Mouse (Mus musculus) limb, embryonic 14.5 days (tissue): ENCODE data around the gene Lztfl1. TPM values are rescaled to one million over a fixed set of nuclear protein-coding genes. Genes with fewer than 3 reads are reported as not detected.
A peak's percentile ranks its signal among the peaks of the same experiment; 100 is the strongest.
"Not testable (repeated sequence)": the region's sequence is repeated elsewhere in the genome, so short reads cannot be mapped to it uniquely, and the experiment has no call there.

ENCODE experiments used
- ATAC-seq: fragments of 200-750 bp; cut with Nextera tagmentation; 2 replicates; pipeline ENCODE4 v1.8.0; 2017; ENCODE audit warnings: low read depth, moderate number of reproducible peaks, moderate TSS enrichment; ENCODE audit not compliant: low FRiP score
- DNase-seq: peaks from one replicate; pipeline ENCODE4 v3.0.0-alpha.2; 2015; ENCODE audit warnings: low spot score
- H3K27ac ChIP-seq: fragments of 300-500 bp; sonication (generic); replicated peaks from 2 replicates; pipeline ENCODE4 v1.5.1; 2014; ENCODE audit warnings: low read depth, mild to moderate bottlenecking, low read length, moderate library complexity, mixed read lengths
- H3K27me3 ChIP-seq: fragments of 300-500 bp; sonication (generic); 2 replicates; pipeline ENCODE4 v1.6.1; 2014; ENCODE audit warnings: low read length, mixed read lengths; ENCODE audit not compliant: control insufficient read depth, insufficient read depth
- H3K36me3 ChIP-seq: fragments of 300-500 bp; sonication (generic); 2 replicates; pipeline ENCODE4 v1.6.1; 2014; ENCODE audit warnings: mild to moderate bottlenecking, low read length, moderate library complexity, mixed read lengths; ENCODE audit not compliant: control insufficient read depth, insufficient read depth
- H3K4me1 ChIP-seq: fragments of 300-500 bp; sonication (generic); 2 replicates; pipeline ENCODE4 v1.6.1; 2014; ENCODE audit warnings: antibody characterized with exemption, low read length, mixed read lengths; ENCODE audit not compliant: control insufficient read depth, insufficient read depth
- H3K4me2 ChIP-seq: fragments of 300-500 bp; sonication (generic); replicated peaks from 2 replicates; pipeline ENCODE4 v1.6.1; 2014; ENCODE audit warnings: low read depth, mild to moderate bottlenecking, low read length, moderate library complexity; ENCODE audit not compliant: severe bottlenecking
- H3K4me3 ChIP-seq: fragments of 300-500 bp; sonication (generic); replicated peaks from 2 replicates; pipeline ENCODE4 v1.5.1; 2014; ENCODE audit warnings: low read length
- H3K9ac ChIP-seq: fragments of 300-500 bp; sonication (generic); 2 replicates; pipeline ENCODE4 v1.6.1; 2014; ENCODE audit warnings: mild to moderate bottlenecking, low read depth, low read length, moderate library complexity; ENCODE audit not compliant: severe bottlenecking
- H3K9me3 ChIP-seq: fragments of 300-500 bp; sonication (generic); 2 replicates; pipeline ENCODE4 v1.6.1; 2016; ENCODE audit warnings: low read length; ENCODE audit not compliant: control insufficient read depth
- POLR2A ChIP-seq: fragments of 200-500 bp; IDR thresholded peaks from 2 replicates; pipeline ENCODE4 v1.8.0; 2012; ENCODE audit warnings: inconsistent platforms, mild to moderate bottlenecking, moderate library complexity, borderline replicate concordance; ENCODE audit not compliant: insufficient read depth, insufficient read length; ENCODE audit errors: extremely low read depth
- WGBS: fragments of 180-500 bp; shearing (Covaris S2); extraction: QIAGEN DNeasy Blood & Tissue Kit; methylation state at CpG from one replicate; pipeline ENCODE4 v1.1.7; 2014; 5-methylcytosine and 5-hydroxymethylcytosine counted together
- polyA plus RNA-seq, 2 experiments: library from polyadenylated mRNA; depleted of rRNA in 1 of 2; stranded (reverse) in 1 of 2; unstranded in 1 of 2; fragments of >200 nt; fragmentation: Nextera tagmentation in 1 of 2; extraction: Ambion mirVana in 1 of 2; gene quantifications; 2 replicates each; pipeline versions ENCODE4 v1.2.1 to v1.2.3; 2012 to 2014

Gene Lztfl1
- polyA plus RNA-seq, 2 experiments, result 33.6 to 74.3 TPM

- DNase-seq, result no peak
- WGBS, result 39% methylated on average over 3 of the region's 3 CpGs
These were observed 33.8 kb downstream of the Lztfl1 start for GRCm38 (mm10) chr9:123683704-123684103.

GRCm38 (mm10) chr9:123679198-123679597 lies 38.3 kb downstream of the Lztfl1 start:
- Histone ChIP-seq H3K4me2 (no peak overlapping the region), H3K36me3 (no peaks in the 10 kb centered on the region), H3K27me3 (peaks cover 54% of the 10 kb centered on the region), H3K9me3 (no peaks in the 10 kb centered on the region), H3K4me3 (peak overlapping the region; percentile 38; the same call in 1 of the 2 replicates), H3K9ac (0 out of 2 replicates have a peak overlapping the region, but pooled peaks have one; percentile 40), H3K27ac (no peak overlapping the region), H3K4me1 (peaks cover 7% of the 10 kb centered on the region)
- DNase-seq (no peak), ATAC-seq (no peak)
- no peak for TF ChIP-seq POLR2A
- 18% methylated on average over 2 of the region's 2 CpGs for WGBS

More at GRCm38 (mm10) chr9:123683704-123684103, 33.8 kb downstream of the Lztfl1 start:
- no peaks in the 10 kb centered on the region for H3K9me3 ChIP-seq
- H3K4me3 ChIP-seq, result no peak overlapping the region
- no peak overlapping the region for H3K27ac ChIP-seq
- no peak for ATAC-seq
- H3K4me1 ChIP-seq, result 0 out of 2 replicates have a peak, but pooled peaks cover 1% of the 10 kb centered on the region
- no peak for TF ChIP-seq POLR2A
- H3K9ac ChIP-seq, result no peak overlapping the region
- no peaks in the 10 kb centered on the region for H3K36me3 ChIP-seq
- H3K27me3 ChIP-seq, result peaks cover 20% of the 10 kb centered on the region
- H3K4me2 ChIP-seq, result no peak overlapping the region

GRCm38 (mm10) chr9:123678327-123679105 lies 39.0 kb downstream of the Lztfl1 start, which contains the start of the genes Ccr9 and Slc6a20a:
Ccr9 (plus strand) TSS chr9:123678439.
Slc6a20a (minus strand) TSS chr9:123678885.
- Histone ChIP-seq H3K27me3 (peaks cover 54% of the 10 kb centered on the region), H3K27ac (no peak within 1 kb of the TSS), H3K4me3 (peak within 1 kb of the TSS; percentile 38), H3K9me3 (no peaks in the 10 kb centered on the region), H3K36me3 (no peaks in the 10 kb centered on the region), H3K4me1 (peaks cover 7% of the 10 kb centered on the region), H3K4me2 (peak within 1 kb of the TSS; percentile 69), H3K9ac (peak within 1 kb of the TSS; percentile 40)
- DNase-seq (no peak), ATAC-seq (no peak)
- 1% methylated on average over 65 of the region's 73 CpGs for whole genome bisulfite sequencing
- no peak for TF ChIP-seq POLR2A

- H3K27me3 ChIP-seq, result no peaks in the 10 kb centered on the region
- TF ChIP-seq POLR2A, result no peak
- DNase-seq (peak; percentile 50), ATAC-seq (no peak)
- no peaks in the 10 kb centered on the region for H3K36me3 ChIP-seq
- H3K9me3 ChIP-seq, result no peaks in the 10 kb centered on the region
- no peak overlapping the region for H3K4me3 ChIP-seq
- no peak overlapping the region for H3K9ac ChIP-seq
- H3K4me1 ChIP-seq, result no peaks in the 10 kb centered on the region
- 57% methylated on average over 5 of the region's 5 CpGs for WGBS
- no peak overlapping the region for H3K27ac ChIP-seq
- H3K4me2 ChIP-seq, result no peak overlapping the region
These were observed 51.9 kb downstream of the Lztfl1 start for GRCm38 (mm10) chr9:123665645-123666044.

- not testable (repeated sequence) for H3K27me3 ChIP-seq, H3K9ac ChIP-seq, ATAC-seq, DNase-seq, H3K4me2 ChIP-seq, H3K27ac ChIP-seq, H3K4me3 ChIP-seq, H3K36me3 ChIP-seq, H3K9me3 ChIP-seq, H3K4me1 ChIP-seq
- WGBS, result 84% methylated on average over 16 of the region's 18 CpGs
These were observed 57.4 kb downstream of the Lztfl1 start for GRCm38 (mm10) chr9:123659986-123660676.
